Mouse (Mus musculus) T-helper 1 cell (primary cell): ENCODE results near the gene Catsperz.
"Not testable (repeated sequence)": the region's sequence is repeated elsewhere in the genome, so short reads cannot be mapped to it uniquely, and the experiment has no call there.

Experiments used
- in situ Hi-C: fragments of 300-600 bp; cut with MboI, MseI; formaldehyde crosslinking; loops from one replicate; pipeline ENCODE4 v1.15.1; 2025; ENCODE audit warnings: high pct_unique_total_duplicates

Gene Catsperz

DNA sequence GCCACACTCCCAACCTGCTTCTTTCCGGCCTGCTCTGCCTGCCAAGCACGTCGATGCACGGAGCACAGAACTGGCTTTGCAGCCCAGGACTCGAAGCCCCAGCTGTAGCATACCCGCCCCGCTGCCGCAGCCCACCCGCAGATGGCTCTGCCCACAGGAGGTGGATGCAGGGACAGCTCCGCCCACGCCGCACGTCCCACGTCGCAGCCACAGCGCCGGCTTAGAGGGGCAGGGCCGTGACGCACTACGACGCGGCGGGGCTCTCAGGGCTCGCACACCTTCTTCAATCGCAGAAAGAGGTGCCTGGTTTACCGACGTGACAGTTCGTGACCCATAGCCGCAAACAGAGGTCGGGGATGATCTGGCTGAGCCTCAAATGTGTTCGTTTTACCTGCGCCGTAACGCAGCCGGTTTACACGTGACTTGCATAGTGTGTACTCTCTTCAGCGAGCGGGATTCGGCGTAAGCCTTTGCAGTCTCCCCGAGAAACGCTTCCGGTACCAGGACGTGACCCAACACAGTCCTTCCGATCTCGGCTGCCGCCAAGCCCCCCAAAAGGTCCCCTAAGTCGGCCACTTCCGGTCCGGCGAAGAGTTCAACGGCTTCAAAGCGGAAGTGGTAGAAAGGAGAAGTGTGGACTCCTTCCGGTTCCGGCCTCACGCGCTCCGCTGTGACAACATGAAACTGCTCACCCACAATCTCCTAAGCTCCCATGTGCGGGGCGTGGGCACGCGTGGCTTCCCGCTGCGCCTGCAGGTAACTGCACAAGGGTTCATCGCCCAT is 15.5 kb downstream of the Catsperz start, which contains the start of the genes Trmt112 and Prdx5:
Gene Trmt112, plus strand, starts transcription at position 192 of the 783 bp plus-strand sequence.
Gene Prdx5, minus strand, starts transcription at position 600 of the 783 bp plus-strand sequence.
- in situ Hi-C loops = no loop called here

- in situ Hi-C loops = no loop called here
These were observed 16.2 kb downstream of the Catsperz start for GRCm38 (mm10) chr19:6909021-6909420.

GRCm38 (mm10) chr19:6907811-6908540 is 17.2 kb downstream of the Catsperz start:
- in situ Hi-C loops = no loop called here

DNA sequence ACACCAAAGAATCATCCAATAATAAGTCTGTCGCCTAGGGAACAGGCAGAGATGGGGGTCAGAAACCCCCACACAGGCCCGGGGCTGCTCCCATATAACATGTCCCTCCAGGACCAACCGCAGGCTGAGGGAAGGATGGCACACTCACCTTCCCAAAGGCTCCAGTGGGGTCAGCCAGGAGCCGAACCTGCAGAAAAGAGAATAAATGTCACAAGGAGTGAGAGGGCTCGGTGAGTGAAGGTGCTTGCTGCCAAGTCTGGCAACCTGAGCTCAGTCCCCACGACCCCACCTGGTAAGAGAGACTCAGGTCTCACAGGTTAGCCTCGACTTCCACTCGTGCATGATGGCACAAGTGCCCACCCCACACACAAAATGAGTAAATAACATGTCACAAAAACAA is 18.1 kb downstream of the Catsperz start:
- in situ Hi-C loops = no loop called here

- in situ Hi-C loops = no loop called here
These were observed 19.0 kb downstream of the Catsperz start for GRCm38 (mm10) chr19:6906199-6906598.

DNA sequence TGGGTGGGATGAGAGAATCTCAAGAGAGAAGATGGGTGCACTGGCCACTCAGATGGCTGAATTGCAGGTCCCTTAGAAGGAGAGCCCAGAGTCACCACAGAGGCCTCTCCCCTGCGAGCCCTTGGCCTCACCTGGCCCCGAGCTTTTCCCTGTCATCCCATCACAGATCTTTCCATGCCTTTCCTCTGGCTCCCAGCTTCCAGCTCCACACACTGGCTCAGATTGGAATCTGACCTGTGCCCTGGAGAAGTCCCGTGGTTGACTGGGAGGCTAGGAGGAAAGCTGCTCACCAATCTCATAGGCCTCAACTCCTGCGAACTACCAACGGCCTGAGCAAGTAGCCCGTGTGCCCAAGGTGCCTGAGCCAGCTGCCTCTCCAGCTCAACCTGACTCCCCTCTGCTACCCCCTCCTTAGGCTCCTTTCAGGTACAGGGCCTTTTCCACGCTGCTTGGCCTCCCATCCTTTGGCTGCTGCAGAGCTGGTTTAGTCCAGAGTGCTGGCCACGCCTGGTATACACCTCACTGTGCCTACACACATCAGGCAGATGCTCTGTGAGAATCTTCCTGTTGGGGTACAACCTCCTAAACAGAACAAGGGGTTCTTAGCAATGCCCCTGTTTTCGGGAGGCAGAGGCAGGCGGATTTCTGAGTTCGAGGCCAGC is 19.6 kb downstream of the Catsperz start:
- in situ Hi-C loops = no loop called here

DNA sequence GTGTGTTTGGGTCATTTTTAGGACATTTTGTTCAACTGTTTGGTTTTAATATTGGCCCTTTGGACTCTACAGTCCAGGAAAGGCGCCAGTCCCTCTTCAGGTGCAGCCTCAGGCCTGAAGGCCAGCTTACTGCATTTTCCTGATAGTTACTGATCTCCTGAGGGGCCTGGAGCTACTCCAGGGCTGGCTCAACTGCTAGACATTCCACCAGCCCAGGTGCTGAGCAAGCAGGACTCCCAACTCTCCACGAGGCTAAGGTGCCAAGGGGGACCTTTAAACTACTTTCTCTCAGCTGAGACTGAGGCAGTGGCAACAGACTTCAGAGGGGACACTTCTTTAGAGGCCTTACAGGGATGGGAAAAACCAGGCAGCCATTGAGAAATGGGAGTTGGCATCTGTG is 20.3 kb downstream of the Catsperz start:
- in situ Hi-C loops = loop anchor here (5.0 kb wide), 1 partner anchor 48 kb away; the partner anchor contains the start of gene Ccdc88b

DNA sequence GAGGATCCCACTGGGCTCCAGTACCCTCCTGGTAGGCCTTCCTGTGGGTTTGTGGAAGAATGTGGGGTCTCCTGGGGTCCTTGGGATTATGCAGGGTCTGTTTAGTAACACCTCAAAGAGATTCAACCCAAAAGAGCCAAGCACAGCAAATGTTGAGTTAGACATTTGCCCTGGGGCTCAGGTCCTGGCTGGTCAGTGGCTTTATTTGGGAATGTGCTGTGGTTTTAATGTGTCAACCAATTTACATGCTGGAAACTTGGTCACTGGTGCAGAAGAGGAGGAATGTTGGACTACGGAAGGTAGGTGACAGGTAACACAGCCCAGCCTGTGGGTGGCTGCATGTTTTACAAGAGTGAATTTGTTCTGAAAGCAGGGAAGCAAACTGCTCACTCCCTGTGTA is 22.1 kb downstream of the Catsperz start:
- in situ Hi-C loops = loop anchor here (5.0 kb wide), 1 partner anchor 46 kb away; the partner anchor contains the start of gene Ccdc88b

DNA sequence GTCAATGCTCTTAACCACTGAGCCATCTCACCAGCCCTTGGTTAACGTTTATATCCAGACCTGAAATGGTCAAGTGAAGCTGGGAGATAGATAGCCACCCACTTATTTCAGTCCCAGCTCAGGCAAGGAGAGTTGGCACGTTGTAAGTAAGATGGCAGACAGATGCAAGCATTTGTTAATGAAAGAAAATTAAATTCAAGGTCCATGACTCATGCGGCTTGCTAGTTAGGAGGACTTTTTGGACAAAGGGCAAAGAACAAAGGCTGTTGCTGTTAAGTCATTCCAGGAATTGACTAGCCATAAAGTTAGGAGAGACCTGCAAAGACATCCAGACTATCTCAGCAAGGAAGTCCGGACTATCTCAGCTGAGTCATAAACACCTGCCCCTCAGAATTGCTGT is 25.5 kb downstream of the Catsperz start:
- in situ Hi-C loops = loop anchor here (5.0 kb wide), 1 partner anchor 42 kb away; the partner anchor contains the start of gene Ccdc88b

DNA sequence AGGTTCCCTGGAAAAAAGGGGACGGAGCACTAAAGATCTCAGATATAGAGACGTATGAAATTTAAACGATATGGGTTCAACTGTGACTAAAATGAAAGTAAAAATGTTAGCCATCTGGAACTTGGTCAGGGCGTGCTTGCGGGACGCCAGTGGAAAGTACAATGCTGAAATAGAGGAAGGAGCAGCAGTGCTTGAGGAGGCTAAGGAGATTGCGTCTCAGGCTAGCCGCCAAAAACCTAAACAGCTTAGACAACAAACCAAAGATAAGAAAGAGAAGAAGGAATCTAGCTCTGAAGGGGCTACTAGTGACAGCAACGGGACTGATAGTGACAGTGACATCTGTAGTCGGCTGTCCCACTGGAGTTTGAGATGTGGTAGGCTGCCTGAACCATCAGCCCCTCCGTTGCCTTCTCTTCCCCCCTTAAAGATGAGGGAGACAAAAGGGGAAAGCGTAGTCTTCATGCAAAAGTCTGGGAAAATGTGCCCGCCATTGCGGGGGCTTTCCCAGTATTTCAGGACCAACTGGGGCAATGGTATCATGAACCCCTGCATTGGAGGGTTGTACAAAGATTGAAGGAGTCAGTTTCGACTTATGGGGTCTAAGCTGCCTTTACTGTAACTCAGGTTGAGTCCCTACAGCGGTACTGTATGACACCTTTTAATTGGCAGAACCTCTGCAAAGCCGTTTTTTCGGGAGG is 29.4 kb downstream of the Catsperz start:
- in situ Hi-C loops = not testable (repeated sequence)

DNA sequence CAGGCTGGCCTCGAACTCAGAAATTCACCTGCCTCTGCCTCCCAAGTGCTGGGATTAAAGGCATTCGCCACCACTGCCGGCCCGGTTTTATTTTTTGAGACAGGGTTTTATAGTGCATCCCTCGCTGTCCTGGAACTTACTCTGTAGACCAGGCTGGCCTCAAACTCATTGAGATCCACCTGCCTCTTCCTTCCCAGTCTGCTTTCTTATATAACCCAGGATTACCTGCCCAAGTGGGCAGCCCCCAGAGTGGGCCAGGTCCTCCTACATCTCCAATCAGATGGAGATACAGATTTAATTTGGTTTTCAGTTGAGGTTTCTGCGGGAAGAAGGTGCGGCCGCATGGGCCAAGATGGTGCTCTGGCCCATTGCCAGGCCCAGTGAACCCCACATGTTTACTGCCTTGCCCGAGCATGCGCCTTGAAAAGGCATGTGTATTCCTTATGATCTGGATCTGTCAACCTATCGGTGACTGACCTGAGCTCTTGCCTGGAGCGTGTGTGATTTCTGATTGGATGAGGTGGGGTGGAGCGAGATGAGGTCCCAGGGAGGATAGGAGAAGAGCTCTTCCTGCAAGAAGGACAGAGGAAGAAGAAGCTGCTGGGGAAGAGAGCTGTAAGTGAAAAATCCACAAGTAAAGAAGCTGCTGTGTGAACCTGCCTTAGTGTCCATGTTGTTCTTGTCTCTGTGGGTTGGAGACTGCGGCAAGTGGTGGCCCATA is 31.3 kb downstream of the Catsperz start:
- in situ Hi-C loops = no loop called here

- in situ Hi-C loops = no loop called here
These were observed 32.7 kb downstream of the Catsperz start for GRCm38 (mm10) chr19:6892512-6892911.

- in situ Hi-C loops = no loop called here
These were observed 47.2 kb downstream of the Catsperz start for GRCm38 (mm10) chr19:6877965-6878364.

DNA sequence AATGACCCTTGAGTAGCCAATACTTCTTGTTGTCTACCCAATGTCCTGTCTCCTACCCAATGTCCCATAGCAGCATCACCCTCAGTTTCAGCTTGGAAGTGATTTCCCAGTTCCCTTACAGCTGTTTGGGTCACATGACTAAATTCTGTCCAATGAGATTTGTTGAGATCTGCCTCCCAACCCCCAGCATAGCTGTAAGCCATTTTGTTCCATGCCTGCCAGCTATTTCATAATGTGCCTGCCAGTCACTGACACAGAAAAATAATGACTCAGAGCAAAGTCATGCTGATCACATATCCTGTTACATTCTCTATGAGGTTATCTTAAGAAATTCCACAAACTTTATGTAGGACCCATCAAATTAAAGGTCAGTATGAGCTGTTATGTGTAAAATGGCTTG is 48.4 kb downstream of the Catsperz start:
- in situ Hi-C loops = no loop called here

DNA sequence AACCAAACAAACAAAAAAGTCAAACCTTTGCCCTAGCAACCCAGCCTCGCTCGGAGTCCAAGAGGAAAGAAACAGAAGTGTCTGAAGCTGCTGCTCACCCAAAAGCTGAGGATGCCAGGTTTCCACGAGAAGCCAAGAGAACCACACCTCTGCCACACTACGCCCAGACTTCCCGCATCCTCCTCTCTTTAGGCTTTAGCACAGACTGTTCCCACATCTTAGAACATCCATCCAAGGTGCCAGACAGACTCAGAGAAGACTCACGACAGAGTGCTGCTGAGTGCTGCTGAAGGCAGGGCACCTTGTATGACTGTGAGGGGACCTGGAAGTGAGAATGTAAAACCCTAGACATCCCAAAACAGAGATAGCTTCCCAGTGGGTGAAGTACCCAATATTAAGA is 49.3 kb downstream of the Catsperz start:
- in situ Hi-C loops = no loop called here

- in situ Hi-C loops = no loop called here
These were observed 50.9 kb downstream of the Catsperz start for GRCm38 (mm10) chr19:6874257-6874656.

- in situ Hi-C loops = no loop called here
These were observed 52.5 kb downstream of the Catsperz start for GRCm38 (mm10) chr19:6872701-6873100.
